Mouse (Mus musculus) neural tube, embryonic 14.5 days (tissue): ENCODE measurements around the gene Mep1a. TPM values are rescaled to one million over a fixed set of nuclear protein-coding genes. Genes with fewer than 3 reads are reported as not detected.

ENCODE experiments used
- ATAC-seq: fragments of 200-750 bp; cut with Nextera tagmentation; 2 replicates; pipeline ENCODE4 v1.8.0; 2017; ENCODE audit warnings: low read depth, mild to moderate bottlenecking, moderate TSS enrichment, moderate library complexity
- H3K27ac ChIP-seq: fragments of 300-500 bp; sonication (generic); 2 replicates; pipeline ENCODE4 v1.5.1; 2014; ENCODE audit warnings: low read depth, mild to moderate bottlenecking, control low read depth, low read length, moderate library complexity, mixed read lengths
- H3K27me3 ChIP-seq: fragments of 300-500 bp; sonication (generic); 2 replicates; pipeline ENCODE4 v1.6.1; 2014; ENCODE audit warnings: low read length; ENCODE audit not compliant: control insufficient read depth, insufficient read depth
- H3K36me3 ChIP-seq: fragments of 300-500 bp; sonication (generic); 2 replicates; pipeline ENCODE4 v1.6.1; 2014; ENCODE audit warnings: low read length, mixed read lengths; ENCODE audit not compliant: control insufficient read depth, insufficient read depth
- H3K4me1 ChIP-seq: fragments of 300-500 bp; sonication (generic); 2 replicates; pipeline ENCODE4 v1.6.1; 2014; ENCODE audit warnings: low read length; ENCODE audit not compliant: control insufficient read depth, insufficient read depth
- H3K4me2 ChIP-seq: fragments of 300-500 bp; sonication (generic); 2 replicates; pipeline ENCODE4 v1.6.1; 2014; ENCODE audit warnings: mild to moderate bottlenecking, low read depth, low read length, control low read depth
- H3K4me3 ChIP-seq: fragments of 300-500 bp; sonication (generic); 2 replicates; pipeline ENCODE4 v1.5.1; 2014; ENCODE audit warnings: low read depth, low read length, control low read depth, mixed read lengths
- H3K9ac ChIP-seq: fragments of 300-500 bp; sonication (generic); replicated peaks from 2 replicates; pipeline ENCODE4 v1.6.1; 2014; ENCODE audit warnings: low read depth, mild to moderate bottlenecking, control low read depth, low read length, mixed read lengths
- H3K9me3 ChIP-seq: fragments of 300-500 bp; sonication (generic); 2 replicates; pipeline ENCODE4 v1.6.1; 2016; ENCODE audit warnings: low read length; ENCODE audit not compliant: control insufficient read depth
- WGBS: fragments of 180-500 bp; shearing (Covaris S2); extraction: QIAGEN DNeasy Blood & Tissue Kit; methylation state at CpG from one replicate; pipeline ENCODE4 v1.1.7; 2014; 5-methylcytosine and 5-hydroxymethylcytosine counted together
- polyA plus RNA-seq: library from polyadenylated mRNA; unstranded; fragments of >200 nt; fragmentation: Nextera tagmentation; extraction: Ambion mirVana; gene quantifications from 2 replicates; pipeline ENCODE4 v1.2.1, GENCODE M21; 2014

Mep1a gene
- polyA plus RNA-seq, 1 experiment from 2014 or later = 0.09 TPM

- WGBS = 76% methylated on average over 12 of the region's 12 CpGs
- H3K27me3 ChIP-seq = no peaks in the 10 kb centered on the region
- H3K9ac ChIP-seq = no peak overlapping the region
- no peak overlapping the region; the same call in 1 of the 2 replicates for H3K4me2 ChIP-seq
- H3K9me3 ChIP-seq = no peaks in the 10 kb centered on the region
- 0 out of 2 replicates have a peak, but pooled peaks cover 2% of the 10 kb centered on the region for H3K4me1 ChIP-seq
- H3K27ac ChIP-seq = no peak overlapping the region
- no peaks in the 10 kb centered on the region for H3K36me3 ChIP-seq
- no peak for ATAC-seq
- H3K4me3 ChIP-seq = no peak overlapping the region
Observed at GRCm38 (mm10) chr17:43459737-43460230, 42.8 kb downstream of the Mep1a start.

- Histone ChIP-seq H3K9ac (no peak overlapping the region), H3K4me2 (no peak overlapping the region), H3K27me3 (no peaks in the 10 kb centered on the region), H3K4me3 (no peak overlapping the region), H3K4me1 (0 out of 2 replicates have a peak, but pooled peaks cover 2% of the 10 kb centered on the region), H3K36me3 (no peaks in the 10 kb centered on the region), H3K9me3 (no peaks in the 10 kb centered on the region), H3K27ac (no peak overlapping the region)
- no peak for ATAC-seq
- 9% methylated on average over 9 of the region's 9 CpGs for WGBS
Observed at GRCm38 (mm10) chr17:43458598-43458997, 44.0 kb downstream of the Mep1a start.

GRCm38 (mm10) chr17:43451216-43451615 lies 51.4 kb downstream of the Mep1a start:
- no peak for ATAC-seq
- Histone ChIP-seq H3K4me1 (no peaks in the 10 kb centered on the region), H3K9me3 (no peaks in the 10 kb centered on the region), H3K4me3 (no peak overlapping the region), H3K27me3 (no peaks in the 10 kb centered on the region), H3K36me3 (no peaks in the 10 kb centered on the region), H3K27ac (no peak overlapping the region), H3K4me2 (no peak overlapping the region), H3K9ac (no peak overlapping the region)
- WGBS = 94% methylated on average over 1 of the region's 1 CpGs

- WGBS = 73% methylated on average over 8 of the region's 8 CpGs
- H3K4me1 ChIP-seq = no peaks in the 10 kb centered on the region
Observed at GRCm38 (mm10) chr17:43434485-43434884, 68.1 kb downstream of the Mep1a start.

GRCm38 (mm10) chr17:43431692-43432091 lies 70.9 kb downstream of the Mep1a start:
- H3K4me1 ChIP-seq = no peaks in the 10 kb centered on the region
- H3K27me3 ChIP-seq = no peaks in the 10 kb centered on the region
- WGBS = 77% methylated on average over 5 of the region's 5 CpGs
- H3K27ac ChIP-seq = no peak overlapping the region
- H3K9ac ChIP-seq = no peak overlapping the region
- H3K4me3 ChIP-seq = no peak overlapping the region
- no peaks in the 10 kb centered on the region for H3K36me3 ChIP-seq
- ATAC-seq = no peak
- H3K4me2 ChIP-seq = no peak overlapping the region
- H3K9me3 ChIP-seq = no peaks in the 10 kb centered on the region

More at GRCm38 (mm10) chr17:43434485-43434884, 68.1 kb downstream of the Mep1a start:
- no peaks in the 10 kb centered on the region for H3K9me3 ChIP-seq
- H3K4me2 ChIP-seq = no peak overlapping the region
- no peak for ATAC-seq
- no peak overlapping the region for H3K9ac ChIP-seq
- no peaks in the 10 kb centered on the region for H3K27me3 ChIP-seq
- H3K27ac ChIP-seq = no peak overlapping the region
- no peak overlapping the region for H3K4me3 ChIP-seq
- H3K36me3 ChIP-seq = no peaks in the 10 kb centered on the region

Other genes with a start within 250 kb of the Mep1a start
- not detected in 2 replicates for gene Adgrf1, start 232.5 kb downstream of the Mep1a start, polyA plus RNA-seq
- 4.1 and 8.9 TPM in 2 replicates for gene Adgrf5, start 142.4 kb downstream of the Mep1a start, polyA plus RNA-seq
- 0.25 and 0.48 TPM in 2 replicates for gene Ankrd66, start 40.8 kb upstream of the Mep1a start, polyA plus RNA-seq
- gene Pla2g7, start 65.3 kb upstream of the Mep1a start, polyA plus RNA-seq = 62.3 and 66.9 TPM in 2 replicates
- 0.24 and 0.85 TPM in 2 replicates for gene Tdrd6, start 127.5 kb upstream of the Mep1a start, polyA plus RNA-seq
- 78.8 and 98.4 TPM in 2 replicates for gene Slc25a27, start 164.4 kb upstream of the Mep1a start, polyA plus RNA-seq
- gene Cyp39a1, start 164.6 kb upstream of the Mep1a start, polyA plus RNA-seq = 4.3 and 8.1 TPM in 2 replicates